Mouse (Mus musculus) spleen, adult 12 weeks (tissue): ENCODE results near the gene Srgap1.

Source experiments
- DNase-seq: peaks from one replicate; pipeline ENCODE4 v3.0.0; 2022; ENCODE audit warnings: low spot score

Gene Srgap1

GRCm38 (mm10) chr10:121962053-121962452, 85.1 kb downstream of the Srgap1 start:
- no peak for DNase-seq

- no peak for DNase-seq
Observed at GRCm38 (mm10) chr10:121961121-121961893, 85.8 kb downstream of the Srgap1 start.

GRCm38 (mm10) chr10:121958741-121959140, 88.4 kb downstream of the Srgap1 start:
- DNase-seq: no peak

GRCm38 (mm10) chr10:121956505-121956904, 90.6 kb downstream of the Srgap1 start:
- DNase-seq: no peak

- no peak for DNase-seq
Observed at GRCm38 (mm10) chr10:121955730-121956129, 91.4 kb downstream of the Srgap1 start.

- DNase-seq: no peak
Observed at GRCm38 (mm10) chr10:121954877-121955276, 92.2 kb downstream of the Srgap1 start.

- DNase-seq: no peak
Observed at GRCm38 (mm10) chr10:121953041-121953440, 94.1 kb downstream of the Srgap1 start.

- DNase-seq: no peak
Observed at GRCm38 (mm10) chr10:121946173-121946572, 100.9 kb downstream of the Srgap1 start.

GRCm38 (mm10) chr10:121931909-121932308, 115.2 kb downstream of the Srgap1 start:
- no peak for DNase-seq

GRCm38 (mm10) chr10:121926094-121926493, 121.0 kb downstream of the Srgap1 start:
- DNase-seq: no peak

- DNase-seq: no peak
Observed at GRCm38 (mm10) chr10:121919016-121919415, 128.1 kb downstream of the Srgap1 start.

- no peak for DNase-seq
Observed at GRCm38 (mm10) chr10:121918579-121918978, 128.5 kb downstream of the Srgap1 start.

GRCm38 (mm10) chr10:121915530-121915929, 131.6 kb downstream of the Srgap1 start:
- no peak for DNase-seq

GRCm38 (mm10) chr10:121904137-121904536, 143.0 kb downstream of the Srgap1 start:
- no peak for DNase-seq

GRCm38 (mm10) chr10:121902651-121903050, 144.5 kb downstream of the Srgap1 start:
- DNase-seq: no peak

GRCm38 (mm10) chr10:121900772-121901171, 146.3 kb downstream of the Srgap1 start:
- DNase-seq: no peak

- no peak for DNase-seq
Observed at GRCm38 (mm10) chr10:121899706-121900105, 147.4 kb downstream of the Srgap1 start.

- no peak for DNase-seq
Observed at GRCm38 (mm10) chr10:121897835-121898370, 149.2 kb downstream of the Srgap1 start.

- DNase-seq: no peak
Observed at GRCm38 (mm10) chr10:121891390-121892067, 155.6 kb downstream of the Srgap1 start.

- DNase-seq: no peak
Observed at GRCm38 (mm10) chr10:121890061-121890460, 157.1 kb downstream of the Srgap1 start.

GRCm38 (mm10) chr10:121886805-121887204, 160.3 kb downstream of the Srgap1 start:
- no peak for DNase-seq

- DNase-seq: no peak
Observed at GRCm38 (mm10) chr10:121885512-121886218, 161.4 kb downstream of the Srgap1 start.

- DNase-seq: no peak
Observed at GRCm38 (mm10) chr10:121882461-121882860, 164.7 kb downstream of the Srgap1 start.
